21 mouse cellular contexts compared by ENCODE assay signal in genomic region chr9:110035091-110035490, GRCm38 (mm10).
DNase-seq lines count a peak whose midpoint lies in the region; TF ChIP-seq lines count a peak whose summit lies in the region.
"Had no signal": no experiment of that assay in that cellular context is flagged by ENCODE, and none has a peak within 500 bp of the region (broad histone marks: within the 10 kb centered on the region; RNA-seq: fewer than 3 reads in every experiment).

No protein-coding gene starts in this region.

- no peaks in the 10 kb centered on the region for H3K4me1 ChIP-seq in ES-Bruce4 (ENCODE audit: control insufficient read depth, insufficient read depth, low read length)
- H3K4me1 ChIP-seq: embryonic facial prominence, embryonic 10.5 days; embryonic facial prominence, embryonic 12.5 days; forebrain, embryonic 13.5 days; forebrain, embryonic 15.5 days had no signal

- peaks cover 41% of the 10 kb centered on the region for H3K36me3 ChIP-seq in ES-Bruce4 (ENCODE audit: control insufficient read depth, insufficient read depth, low read length, poor library complexity, severe bottlenecking)

- peak overlapping the region; percentile 62 for H3K27ac ChIP-seq in ES-Bruce4 (ENCODE audit: insufficient read depth, low read length)
- H3K27ac ChIP-seq: embryonic facial prominence, embryonic 10.5 days; embryonic facial prominence, embryonic 12.5 days; forebrain, embryonic 13.5 days; forebrain, embryonic 15.5 days had no signal

- TF ChIP-seq POLR2A in ES-Bruce4 (IDR thresholded peaks at IDR 0.05; ENCODE audit: insufficient read depth, low read length), result no peak

- no peak for TF ChIP-seq CTCF in ES-Bruce4 (IDR thresholded peaks at IDR 0.05; ENCODE audit: low read depth, low read length)

- peak; percentile 35 for DNase-seq in ES-CJ7 (ENCODE audit: low read depth, low spot score)
- DNase-seq in R1 (ENCODE audit: low read depth, low spot score), result peak; percentile 82
- DNase-seq in embryo, embryonic 10.5 days (ENCODE audit: low spot score), result no peak
- no peak for DNase-seq in layer of hippocampus, postnatal 10 days (ENCODE audit: low spot score in 2 of 2)
- no peak for DNase-seq in left cerebral cortex, adult 18-20 months (ENCODE audit: low spot score in 2 of 2)
- DNase-seq: adrenal gland, adult 8-10 months; adrenal gland, postnatal 14 days; cerebellum, adult 11 months; cerebellum, adult 18-20 months; cerebellum, adult 8-10 months; cerebellum, adult 9-11 months; cerebellum, postnatal 14 days; cerebellum, postnatal 36 days; forebrain, postnatal 0 days had no signal

- no peaks in the 10 kb centered on the region for H3K9me3 ChIP-seq in ES-Bruce4 (replicated peaks; ENCODE audit: control insufficient read depth, insufficient read depth, low read length, poor library complexity, severe bottlenecking)
- H3K9me3 ChIP-seq: embryonic facial prominence, embryonic 10.5 days; embryonic facial prominence, embryonic 12.5 days; forebrain, embryonic 13.5 days; forebrain, embryonic 15.5 days; G1E had no signal

- no peak for TF ChIP-seq EP300 in ES-Bruce4 (IDR thresholded peaks at IDR 0.05; ENCODE audit: insufficient read depth, low read depth, low read length)

- no peaks in the 10 kb centered on the region for H3K27me3 ChIP-seq in ES-Bruce4 (ENCODE audit: control insufficient read depth, insufficient read depth, low read length, poor library complexity, severe bottlenecking)
- H3K27me3 ChIP-seq: embryonic facial prominence, embryonic 12.5 days; forebrain, embryonic 13.5 days; forebrain, embryonic 15.5 days; Patski had no signal

- no peak overlapping the region for H3K9ac ChIP-seq in ES-Bruce4 (ENCODE audit: low read depth, poor library complexity, severe bottlenecking)
- H3K9ac ChIP-seq: embryonic facial prominence, embryonic 12.5 days; forebrain, embryonic 13.5 days; forebrain, embryonic 15.5 days; forebrain, postnatal 0 days had no signal

- no peak overlapping the region for H3K4me3 ChIP-seq in ES-Bruce4 (ENCODE audit: low read depth, low read length)
- H3K4me3 ChIP-seq: embryonic facial prominence, embryonic 10.5 days; embryonic facial prominence, embryonic 12.5 days; forebrain, embryonic 13.5 days; forebrain, embryonic 15.5 days had no signal

Comparison
In these comparisons a context has a peak if more than half of its experiments do, and no peak if none do; other contexts are left out.
1. DNase-seq: peak in ES-CJ7 (single experiment) and R1 (single experiment); none in embryo, embryonic 10.5 days (single experiment), layer of hippocampus, postnatal 10 days (0 of 2) and left cerebral cortex, adult 18-20 months (0 of 2).